Mouse (Mus musculus) embryonic facial prominence, embryonic 12.5 days (tissue): ENCODE data around the gene Cabin1. TPM values are rescaled to one million over a fixed set of nuclear protein-coding genes. Genes with fewer than 3 reads are reported as not detected.

Experiments used
- ATAC-seq: fragments of 200-750 bp; cut with Nextera tagmentation; 2 replicates; pipeline ENCODE4 v1.8.0; 2017; ENCODE audit not compliant: insufficient number of reproducible peaks, insufficient read depth, low FRiP score, low TSS enrichment
- H3K27ac ChIP-seq: fragments of 300-500 bp; sonication (generic); 2 replicates; pipeline ENCODE4 v1.5.1; 2016; ENCODE audit warnings: mild to moderate bottlenecking
- H3K27me3 ChIP-seq: fragments of 300-500 bp; sonication (generic); 2 replicates; pipeline ENCODE4 v1.6.1; 2016; ENCODE audit warnings: mild to moderate bottlenecking, moderate library complexity
- H3K36me3 ChIP-seq: fragments of 300-500 bp; sonication (generic); 2 replicates; pipeline ENCODE4 v1.6.1; 2016; ENCODE audit warnings: mild to moderate bottlenecking
- H3K4me1 ChIP-seq: fragments of 300-500 bp; sonication (generic); 2 replicates; pipeline ENCODE4 v1.6.1; 2016
- H3K4me2 ChIP-seq: fragments of 300-500 bp; sonication (generic); replicated peaks from 2 replicates; pipeline ENCODE4 v1.6.1; 2016; ENCODE audit warnings: mild to moderate bottlenecking, moderate library complexity
- H3K4me3 ChIP-seq: fragments of 300-500 bp; sonication (generic); 2 replicates; pipeline ENCODE4 v1.5.1; 2016; ENCODE audit warnings: mild to moderate bottlenecking
- H3K9ac ChIP-seq: fragments of 300-500 bp; sonication (generic); 2 replicates; pipeline ENCODE4 v1.6.1; 2016; ENCODE audit warnings: mild to moderate bottlenecking, moderate library complexity
- H3K9me3 ChIP-seq: fragments of 300-500 bp; sonication (generic); 2 replicates; pipeline ENCODE4 v1.6.1; 2016; ENCODE audit warnings: mild to moderate bottlenecking, moderate library complexity
- WGBS: fragments of 180-500 bp; shearing (Covaris S2); methylation state at CpG from one replicate; pipeline ENCODE4 v1.1.7; 2016; 5-methylcytosine and 5-hydroxymethylcytosine counted together
- polyA plus RNA-seq: library from polyadenylated mRNA; unstranded; fragments of >200 nt; fragmentation: Nextera tagmentation; extraction: Ambion mirVana; gene quantifications from 2 replicates; pipeline ENCODE4 v1.2.1, GENCODE M21; 2016

The Cabin1 gene
- polyA plus RNA-seq, 1 experiment from 2014 or later, result 34.7 TPM

- Histone ChIP-seq H3K4me1 (peaks cover 15% of the 10 kb centered on the region), H3K36me3 (peaks cover 18% of the 10 kb centered on the region; the same call in 1 of the 2 replicates), H3K9ac (peak within 1 kb of the TSS; percentile 34), H3K4me3 (no peak within 1 kb of the TSS), H3K27ac (no peak within 1 kb of the TSS; the same call in 1 of the 2 replicates), H3K27me3 (no peaks in the 10 kb centered on the region), H3K4me2 (peak within 1 kb of the TSS; percentile 39), H3K9me3 (no peaks in the 10 kb centered on the region)
- 5% methylated on average over 11 of the region's 11 CpGs for WGBS
- peak; percentile 42; the same call in 1 of the 2 replicates for ATAC-seq
Measured at GRCm38 (mm10) chr10:75643741-75644343, 120.3 kb downstream of the Cabin1 start, which contains the start of gene Susd2. Susd2 (minus strand) TSS chr10:75644008.

DNA sequence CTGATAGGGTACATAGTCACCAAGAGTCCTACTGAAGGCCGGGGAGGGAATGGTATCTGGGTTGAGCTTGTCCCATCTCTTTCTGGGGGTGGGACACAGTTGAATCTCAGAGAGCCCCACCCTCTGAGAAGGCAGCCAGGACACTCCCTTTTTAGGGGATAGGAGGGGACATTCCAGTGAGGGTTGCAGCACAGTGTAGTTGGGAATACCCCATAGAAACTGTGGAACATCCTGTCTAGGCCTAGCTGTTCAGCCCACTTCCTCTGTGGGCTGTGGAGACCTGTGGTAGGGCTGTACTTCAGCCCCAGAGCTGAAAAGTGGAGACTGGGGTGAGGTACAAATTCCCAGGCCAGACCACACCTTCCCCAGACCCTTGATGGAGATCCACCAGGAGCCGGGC is 121.2 kb downstream of the Cabin1 start:
- ATAC-seq, result no peak
- WGBS, result 98% methylated on average over 2 of the region's 2 CpGs

GRCm38 (mm10) chr10:75642436-75642835 is 121.7 kb downstream of the Cabin1 start:
- H3K9ac ChIP-seq, result no peak overlapping the region
- 79% methylated on average over 9 of the region's 9 CpGs for WGBS
- H3K27ac ChIP-seq, result no peak overlapping the region
- H3K4me2 ChIP-seq, result no peak overlapping the region
- H3K36me3 ChIP-seq, result peaks cover 4% of the 10 kb centered on the region; the same call in 1 of the 2 replicates
- H3K4me1 ChIP-seq, result peaks cover 15% of the 10 kb centered on the region
- ATAC-seq, result no peak
- H3K27me3 ChIP-seq, result no peaks in the 10 kb centered on the region
- no peak overlapping the region for H3K4me3 ChIP-seq
- no peaks in the 10 kb centered on the region for H3K9me3 ChIP-seq

More for the DNA sequence above, 121.2 kb downstream of the Cabin1 start:
- Histone ChIP-seq H3K4me3 (no peak overlapping the region), H3K9ac (no peak overlapping the region), H3K36me3 (peaks cover 8% of the 10 kb centered on the region; the same call in 1 of the 2 replicates), H3K27me3 (no peaks in the 10 kb centered on the region), H3K4me1 (peaks cover 15% of the 10 kb centered on the region), H3K9me3 (no peaks in the 10 kb centered on the region), H3K4me2 (no peak overlapping the region), H3K27ac (no peak overlapping the region)

- no peaks in the 10 kb centered on the region for H3K9me3 ChIP-seq
- H3K4me1 ChIP-seq, result peaks cover 15% of the 10 kb centered on the region
- no peak overlapping the region for H3K4me2 ChIP-seq
- ATAC-seq, result no peak
- 0 out of 2 replicates have a peak, but pooled peaks cover 4% of the 10 kb centered on the region for H3K36me3 ChIP-seq
- no peak overlapping the region for H3K9ac ChIP-seq
- no peaks in the 10 kb centered on the region for H3K27me3 ChIP-seq
- no peak overlapping the region for H3K4me3 ChIP-seq
- WGBS, result 79% methylated on average over 7 of the region's 7 CpGs
- no peak overlapping the region for H3K27ac ChIP-seq
Measured at GRCm38 (mm10) chr10:75641721-75642222, 122.4 kb downstream of the Cabin1 start.

DNA sequence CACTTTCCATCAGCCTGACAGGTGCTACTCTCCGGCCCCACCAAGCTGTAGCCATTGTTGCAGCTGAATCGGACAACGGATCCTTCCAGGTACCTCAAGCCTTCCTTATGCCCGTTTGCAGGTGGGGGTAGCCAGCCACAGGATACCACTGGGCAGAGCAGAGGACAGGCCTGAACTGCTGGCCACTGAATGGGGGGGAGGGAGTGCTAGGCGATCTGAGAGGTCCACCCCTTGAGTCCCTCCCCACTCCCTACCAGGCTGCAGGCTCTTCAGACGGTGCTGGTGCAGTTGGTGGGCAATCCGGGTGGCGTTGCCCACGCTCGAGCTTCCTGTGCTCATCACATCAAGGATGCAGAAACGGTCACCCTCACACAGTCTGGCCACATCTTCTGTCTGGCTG is 126.4 kb downstream of the Cabin1 start:
- H3K9me3 ChIP-seq, result no peaks in the 10 kb centered on the region
- no peaks in the 10 kb centered on the region for H3K27me3 ChIP-seq
- H3K36me3 ChIP-seq, result no peaks in the 10 kb centered on the region
- no peak overlapping the region for H3K4me3 ChIP-seq
- H3K9ac ChIP-seq, result no peak overlapping the region
- no peak overlapping the region for H3K4me2 ChIP-seq
- 93% methylated on average over 11 of the region's 11 CpGs for WGBS
- no peak overlapping the region for H3K27ac ChIP-seq
- ATAC-seq, result no peak
- H3K4me1 ChIP-seq, result 0 out of 2 replicates have a peak, but pooled peaks cover 4% of the 10 kb centered on the region

GRCm38 (mm10) chr10:75636084-75636786 is 127.9 kb downstream of the Cabin1 start:
- Histone ChIP-seq H3K4me1 (0 out of 2 replicates have a peak, but pooled peaks cover 4% of the 10 kb centered on the region), H3K4me3 (no peak overlapping the region), H3K27me3 (no peaks in the 10 kb centered on the region), H3K4me2 (no peak overlapping the region), H3K9ac (no peak overlapping the region), H3K27ac (no peak overlapping the region), H3K9me3 (no peaks in the 10 kb centered on the region), H3K36me3 (no peaks in the 10 kb centered on the region)
- no peak for ATAC-seq
- WGBS, result 83% methylated on average over 12 of the region's 12 CpGs

GRCm38 (mm10) chr10:75635693-75636055 is 128.5 kb downstream of the Cabin1 start:
- WGBS, result 5% methylated on average over 9 of the region's 9 CpGs

DNA sequence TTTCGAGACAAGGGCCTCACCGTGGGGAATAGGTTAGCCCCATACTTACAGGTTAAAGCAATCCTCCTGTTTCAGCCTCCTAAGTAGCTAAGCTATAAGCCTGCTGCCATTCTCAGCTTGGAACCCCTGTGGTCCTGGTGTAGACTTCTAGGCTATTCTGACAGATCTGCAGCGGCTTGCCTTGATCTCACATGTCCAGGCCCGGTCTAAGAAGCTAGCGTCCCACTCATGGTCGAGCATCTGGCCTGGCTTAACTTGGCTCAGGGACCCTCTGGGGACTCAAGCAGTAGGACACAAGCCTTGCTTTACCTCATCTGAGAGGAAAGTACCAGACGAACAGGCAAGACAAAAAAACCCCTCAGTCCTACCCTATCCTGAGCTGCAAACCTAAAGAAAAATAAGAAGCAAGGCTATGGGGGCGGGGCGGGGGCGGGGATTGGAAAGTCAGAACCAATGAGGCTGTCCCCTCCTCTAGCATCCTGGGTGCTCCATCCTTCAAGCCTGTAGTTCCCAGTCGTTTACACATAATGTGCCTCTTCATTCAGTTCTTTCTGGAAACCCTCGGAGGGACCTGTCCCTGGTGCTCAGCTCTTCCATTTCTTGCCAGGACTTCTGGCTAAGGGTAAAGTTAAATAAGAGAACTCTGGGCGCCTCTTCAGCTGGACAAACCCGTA is 129.0 kb downstream of the Cabin1 start:
- no peaks in the 10 kb centered on the region for H3K36me3 ChIP-seq
- H3K4me1 ChIP-seq, result 0 out of 2 replicates have a peak, but pooled peaks cover 4% of the 10 kb centered on the region
- no peak overlapping the region for H3K27ac ChIP-seq
- no peaks in the 10 kb centered on the region for H3K9me3 ChIP-seq
- H3K9ac ChIP-seq, result no peak overlapping the region
- no peak overlapping the region for H3K4me2 ChIP-seq
- no peak for ATAC-seq
- no peak overlapping the region for H3K4me3 ChIP-seq
- 68% methylated on average over 14 of the region's 14 CpGs for WGBS
- H3K27me3 ChIP-seq, result no peaks in the 10 kb centered on the region

More at GRCm38 (mm10) chr10:75635693-75636055, 128.5 kb downstream of the Cabin1 start:
- Histone ChIP-seq H3K4me3 (no peak overlapping the region), H3K4me2 (no peak overlapping the region), H3K36me3 (no peaks in the 10 kb centered on the region), H3K9me3 (no peaks in the 10 kb centered on the region), H3K27me3 (no peaks in the 10 kb centered on the region), H3K9ac (no peak overlapping the region), H3K27ac (no peak overlapping the region), H3K4me1 (0 out of 2 replicates have a peak, but pooled peaks cover 4% of the 10 kb centered on the region)
- ATAC-seq, result no peak

DNA sequence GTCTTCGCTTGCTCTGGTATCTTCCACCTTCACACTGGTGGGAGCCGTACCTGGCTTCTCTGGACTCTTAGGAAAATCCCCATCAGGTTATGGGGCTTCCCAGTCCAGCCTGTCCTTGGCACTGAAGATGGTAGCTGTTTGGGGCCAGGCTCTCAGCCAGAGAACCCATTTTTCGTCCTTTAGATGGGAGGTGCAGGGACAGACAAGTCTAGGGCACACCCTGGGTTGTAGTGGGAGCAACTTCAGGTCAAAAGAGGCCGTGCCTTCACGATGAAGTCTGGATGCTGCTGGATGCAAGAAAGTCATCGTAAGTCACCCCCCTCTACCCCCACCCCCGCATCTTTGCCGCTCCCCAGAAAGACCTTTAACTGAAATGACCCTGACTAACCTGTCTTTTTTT is 129.5 kb downstream of the Cabin1 start:
- WGBS, result 93% methylated on average over 8 of the region's 8 CpGs
- Histone ChIP-seq H3K9me3 (no peaks in the 10 kb centered on the region), H3K4me3 (no peak overlapping the region), H3K36me3 (no peaks in the 10 kb centered on the region), H3K4me1 (0 out of 2 replicates have a peak, but pooled peaks cover 4% of the 10 kb centered on the region), H3K4me2 (no peak overlapping the region), H3K27me3 (no peaks in the 10 kb centered on the region), H3K9ac (no peak overlapping the region), H3K27ac (no peak overlapping the region)
- ATAC-seq, result no peak

DNA sequence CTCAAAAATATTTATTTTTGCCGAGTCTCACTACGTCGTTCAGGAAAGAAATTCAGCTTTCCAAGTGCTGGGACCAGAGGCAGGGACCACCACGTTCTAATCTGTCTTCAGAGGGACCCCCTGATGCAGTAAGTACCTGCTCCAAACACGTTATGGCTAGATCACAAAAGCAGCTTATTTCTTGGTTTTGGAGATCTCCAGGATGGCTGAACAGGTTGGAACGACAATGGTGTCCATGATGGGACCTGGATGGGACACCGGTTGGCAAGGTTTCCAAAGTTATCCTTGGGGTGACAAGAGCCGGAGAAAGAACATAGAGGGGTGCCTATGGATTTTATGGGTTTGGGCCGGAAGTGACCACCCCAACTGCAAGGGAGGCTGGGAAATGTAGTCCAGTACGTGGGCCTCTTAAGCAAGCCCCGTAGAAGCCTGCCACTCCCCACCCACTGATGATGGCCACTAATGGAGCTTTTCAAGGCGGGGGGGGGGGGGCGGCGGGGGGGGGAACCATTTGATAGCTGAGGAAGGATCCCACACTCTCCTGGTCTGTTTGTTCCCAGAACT is 130.5 kb downstream of the Cabin1 start:
- no peaks in the 10 kb centered on the region for H3K27me3 ChIP-seq
- ATAC-seq, result no peak
- H3K4me3 ChIP-seq, result no peak overlapping the region
- no peaks in the 10 kb centered on the region for H3K9me3 ChIP-seq
- no peaks in the 10 kb centered on the region for H3K36me3 ChIP-seq
- 70% methylated on average over 14 of the region's 14 CpGs for WGBS
- no peak overlapping the region for H3K9ac ChIP-seq
- 0 out of 2 replicates have a peak, but pooled peaks cover 4% of the 10 kb centered on the region for H3K4me1 ChIP-seq
- H3K4me2 ChIP-seq, result no peak overlapping the region
- H3K27ac ChIP-seq, result no peak overlapping the region

DNA sequence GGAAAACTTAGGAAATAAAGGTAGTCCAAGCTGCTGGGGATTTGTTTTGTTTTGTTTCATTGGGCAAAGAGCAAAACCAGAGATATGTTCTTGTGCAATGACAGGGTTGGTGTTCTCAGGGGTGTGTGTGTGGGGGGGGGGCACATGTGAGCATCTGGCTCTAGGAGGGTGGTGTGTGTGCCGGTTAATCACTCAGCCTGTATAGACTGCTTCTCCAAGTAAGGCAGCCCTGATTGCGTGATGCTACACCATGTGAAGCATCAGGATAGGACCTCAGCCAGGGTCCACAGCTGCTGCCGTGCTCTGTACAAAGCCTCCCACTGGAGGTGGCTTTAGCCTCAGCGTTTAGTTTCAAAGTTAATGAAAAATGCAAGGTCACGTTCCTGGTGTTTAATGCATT is 131.1 kb downstream of the Cabin1 start:
- no peaks in the 10 kb centered on the region for H3K27me3 ChIP-seq
- WGBS, result 77% methylated on average over 5 of the region's 5 CpGs
- ATAC-seq, result peak; percentile 76

More for the DNA sequence above, 131.1 kb downstream of the Cabin1 start:
- Histone ChIP-seq H3K4me1 (0 out of 2 replicates have a peak, but pooled peaks cover 4% of the 10 kb centered on the region), H3K4me3 (no peak overlapping the region), H3K36me3 (no peaks in the 10 kb centered on the region), H3K4me2 (no peak overlapping the region), H3K27ac (peak overlapping the region; percentile 33), H3K9me3 (no peaks in the 10 kb centered on the region), H3K9ac (no peak overlapping the region)
